In genomic region chr7:64503641-64504040, GRCm38 (mm10) we compare ENCODE assay signal across 10 mouse cellular contexts. TPM values are rescaled to one million over a fixed set of nuclear protein-coding genes. Genes with fewer than 3 reads are reported as not detected.
DNase-seq lines count a peak whose midpoint lies in the region; ATAC-seq lines count a peak whose summit lies in the region.
"Had no signal": no experiment of that assay in that cellular context is flagged by ENCODE, and none has a peak within 500 bp of the region (broad histone marks: within the 10 kb centered on the region; RNA-seq: fewer than 3 reads in every experiment).

No protein-coding gene starts in this region.

- peaks cover 17% of the 10 kb centered on the region; the same call in 1 of the 2 replicates for H3K4me1 ChIP-seq in neural tube, embryonic 11.5 days (ENCODE audit: control insufficient read depth, insufficient read depth, low read length)
- peaks cover 59% of the 10 kb centered on the region for H3K4me1 ChIP-seq in forebrain, embryonic 13.5 days

- H3K4me3 ChIP-seq in neural tube, embryonic 11.5 days (ENCODE audit: low read depth, low read length): 0 out of 2 replicates have a peak overlapping the region, but pooled peaks have one; percentile 1
- peak overlapping the region; percentile 86 for H3K4me3 ChIP-seq in forebrain, embryonic 13.5 days
- H3K4me3 ChIP-seq: embryonic facial prominence, embryonic 13.5 days had no signal

- 0 out of 2 replicates have a peak, but pooled peaks cover 2% of the 10 kb centered on the region for H3K27me3 ChIP-seq in neural tube, embryonic 11.5 days (ENCODE audit: control insufficient read depth, insufficient read depth, low read length)
- H3K27me3 ChIP-seq in forebrain, embryonic 13.5 days: no peaks in the 10 kb centered on the region

- H3K36me3 ChIP-seq in neural tube, embryonic 11.5 days (ENCODE audit: control insufficient read depth, insufficient read depth, low read length): no peaks in the 10 kb centered on the region
- H3K36me3 ChIP-seq in forebrain, embryonic 13.5 days (ENCODE audit: poor library complexity, severe bottlenecking): no peaks in the 10 kb centered on the region
- H3K36me3 ChIP-seq: embryonic facial prominence, embryonic 13.5 days had no signal

- H3K9ac ChIP-seq in neural tube, embryonic 11.5 days (ENCODE audit: low read length): no peak overlapping the region; the same call in 1 of the 2 replicates
- peak overlapping the region; percentile 97; the same call in 1 of the 2 replicates for H3K9ac ChIP-seq in forebrain, embryonic 13.5 days
- H3K9ac ChIP-seq: embryonic facial prominence, embryonic 13.5 days; lung, embryonic 14.5 days had no signal

- WGBS in neural tube, embryonic 11.5 days: 81% methylated on average over 6 of the region's 6 CpGs
- 75% methylated on average over 6 of the region's 6 CpGs for WGBS in forebrain, embryonic 13.5 days

- no peaks in the 10 kb centered on the region for H3K9me3 ChIP-seq in neural tube, embryonic 11.5 days (ENCODE audit: control insufficient read depth, low read length)
- no peaks in the 10 kb centered on the region for H3K9me3 ChIP-seq in forebrain, embryonic 13.5 days (replicated peaks)
- H3K9me3 ChIP-seq: embryonic facial prominence, embryonic 13.5 days had no signal

- peak overlapping the region; percentile 85 for H3K4me2 ChIP-seq in neural tube, embryonic 11.5 days (ENCODE audit: low read depth)
- H3K4me2 ChIP-seq in forebrain, embryonic 13.5 days: peak overlapping the region; percentile 67
- H3K4me2 ChIP-seq: embryonic facial prominence, embryonic 13.5 days had no signal

- no peak for DNase-seq in neural tube, embryonic 11.5 days (ENCODE audit: low spot score)
- no peak for DNase-seq in neural tube, embryonic 10.5 days (ENCODE audit: extremely low spot score, low spot score)
- peak; percentile 1 to 15 for DNase-seq in layer of hippocampus, postnatal 14 days (ENCODE audit: low spot score in 2 of 2)
- DNase-seq in testis, postnatal 10 days (ENCODE audit: low spot score): peak; percentile 29
- no peak for DNase-seq in natural killer cell, adult 2 months (ENCODE audit: low spot score in 2 of 2)
- no peak for DNase-seq in T-cell, adult 2 months (ENCODE audit: low spot score)
- DNase-seq: lung, embryonic 14.5 days had no signal

- no peak overlapping the region for H3K27ac ChIP-seq in neural tube, embryonic 11.5 days (ENCODE audit: low read depth, low read length)
- 0 out of 2 replicates have a peak overlapping the region, but pooled peaks have one; percentile 4 for H3K27ac ChIP-seq in forebrain, embryonic 13.5 days
- H3K27ac ChIP-seq: embryonic facial prominence, embryonic 13.5 days had no signal

- no peak for ATAC-seq in neural tube, embryonic 11.5 days (ENCODE audit: insufficient read depth, low FRiP score, low TSS enrichment)
- no peak for ATAC-seq in forebrain, embryonic 13.5 days
- ATAC-seq: intestine, postnatal 0 days had no signal

RNA-seq across cellular contexts. Expression of gene Apba2, which starts 2.1 kb away (rescaled TPM):
- 97.6 and 123 TPM in 2 replicates for polyA plus RNA-seq in neural tube, embryonic 11.5 days (2014; fragmentation: Nextera tagmentation; extraction: Ambion mirVana)
- 115 and 132 TPM in 2 replicates for polyA plus RNA-seq in forebrain, embryonic 13.5 days (2015; fragmentation: Nextera tagmentation; extraction: Ambion mirVana)
- 100 to 1,000 TPM; 273 to 296 TPM for total RNA-seq in layer of hippocampus, postnatal 14 days (2021)

Comparison
In these comparisons a context has a peak if more than half of its experiments do, and no peak if none do; other contexts are left out.
1. DNase-seq: peak in layer of hippocampus, postnatal 14 days (2 of 2) and testis, postnatal 10 days (single experiment); none in neural tube, embryonic 11.5 days (single experiment), neural tube, embryonic 10.5 days (single experiment), natural killer cell, adult 2 months (0 of 2) and T-cell, adult 2 months (single experiment).